ENCODE assay signal across 25 mouse cellular contexts in the genomic region with DNA sequence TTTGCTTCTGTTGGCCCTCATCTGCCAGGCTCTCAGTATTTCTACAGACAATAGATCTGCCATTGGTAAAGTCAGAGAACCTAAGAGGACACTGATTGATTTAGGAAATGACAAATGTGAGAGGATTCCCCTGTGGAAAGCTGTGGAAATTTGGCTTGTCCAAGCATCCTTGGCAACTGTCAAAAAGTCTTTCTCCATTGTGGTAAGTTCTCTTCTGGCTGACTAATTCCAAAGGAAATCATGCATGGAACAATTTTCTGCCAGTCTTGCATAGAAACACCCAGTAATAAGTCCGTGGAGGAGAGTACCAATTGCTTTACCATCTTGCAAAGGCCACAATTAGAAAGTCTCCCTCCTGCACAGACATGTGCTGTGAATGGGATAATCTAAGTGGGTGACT.
DNase-seq lines count a peak whose midpoint lies in the region; ATAC-seq and TF ChIP-seq lines count a peak whose summit lies in the region.
"Had no signal": no experiment of that assay in that cellular context is flagged by ENCODE, and none has a peak within 500 bp of the region (broad histone marks: within the 10 kb centered on the region; RNA-seq: fewer than 3 reads in every experiment).

No protein-coding gene starts in this region.

- no peak overlapping the region for H3K9ac ChIP-seq in forebrain, embryonic 14.5 days (ENCODE audit: low read length)
- no peak overlapping the region for H3K9ac ChIP-seq in forebrain, embryonic 11.5 days (ENCODE audit: low read length)
- H3K9ac ChIP-seq in hindbrain, embryonic 14.5 days = no peak overlapping the region
- no peak overlapping the region for H3K9ac ChIP-seq in midbrain, postnatal 0 days (replicated peaks; ENCODE audit: low read length, poor library complexity, severe bottlenecking)
- H3K9ac ChIP-seq in midbrain, embryonic 11.5 days (ENCODE audit: low read length) = no peak overlapping the region
- H3K9ac ChIP-seq in stomach, postnatal 0 days (ENCODE audit: low read length) = no peak overlapping the region
- H3K9ac ChIP-seq: embryonic facial prominence, embryonic 12.5 days; limb, embryonic 13.5 days; lung, embryonic 15.5 days had no signal

- TF ChIP-seq EP300 in stomach, postnatal 0 days (optimal IDR thresholded peaks at IDR 0.05) = no peak

- TF ChIP-seq CTCF in midbrain, postnatal 0 days (IDR thresholded peaks at IDR 0.05) = no peak
- TF ChIP-seq CTCF in stomach, postnatal 0 days (IDR thresholded peaks at IDR 0.05; ENCODE audit: low read depth) = no peak

- DNase-seq in forebrain, embryonic 14.5 days (ENCODE audit: low spot score) = peak; percentile 39
- DNase-seq in forebrain, embryonic 11.5 days (ENCODE audit: low spot score) = no peak
- no peak for DNase-seq in hindbrain, embryonic 14.5 days (ENCODE audit: low spot score)
- no peak for DNase-seq in hindbrain, embryonic 10.5 days (ENCODE audit: low spot score)
- peak; percentile 51 for DNase-seq in midbrain, postnatal 0 days (ENCODE audit: low spot score)
- DNase-seq in midbrain, embryonic 11.5 days (ENCODE audit: low spot score, missing footprints) = no peak
- DNase-seq in stomach, postnatal 0 days (ENCODE audit: low spot score) = no peak
- DNase-seq: adrenal gland, postnatal 25 days; cerebellum, adult 8-10 months; cerebellum, postnatal 36 days; embryo, embryonic 11 days; heart, postnatal 14 days; kidney, adult 8-10 months; kidney, postnatal 4 days; layer of hippocampus, postnatal 36 days; thymus, postnatal 4 days had no signal

- H3K9me3 ChIP-seq in forebrain, embryonic 14.5 days (replicated peaks; ENCODE audit: control insufficient read depth, low read length) = no peaks in the 10 kb centered on the region
- no peaks in the 10 kb centered on the region for H3K9me3 ChIP-seq in forebrain, embryonic 11.5 days (ENCODE audit: control insufficient read depth, low read length)
- no peaks in the 10 kb centered on the region for H3K9me3 ChIP-seq in hindbrain, embryonic 14.5 days (ENCODE audit: control insufficient read depth, low read length)
- no peaks in the 10 kb centered on the region for H3K9me3 ChIP-seq in hindbrain, embryonic 10.5 days
- no peaks in the 10 kb centered on the region for H3K9me3 ChIP-seq in midbrain, postnatal 0 days (ENCODE audit: low read length)
- H3K9me3 ChIP-seq in midbrain, embryonic 11.5 days (ENCODE audit: control insufficient read depth, low read length) = no peaks in the 10 kb centered on the region
- no peaks in the 10 kb centered on the region for H3K9me3 ChIP-seq in stomach, postnatal 0 days (ENCODE audit: control insufficient read depth, low read length)
- H3K9me3 ChIP-seq: embryonic facial prominence, embryonic 12.5 days; limb, embryonic 13.5 days; lung, embryonic 15.5 days; midbrain, embryonic 10.5 days had no signal

- H3K4me3 ChIP-seq in forebrain, embryonic 14.5 days (ENCODE audit: low read depth, low read length) = no peak overlapping the region
- no peak overlapping the region for H3K4me3 ChIP-seq in forebrain, embryonic 11.5 days (ENCODE audit: low read depth, low read length)
- no peak overlapping the region for H3K4me3 ChIP-seq in hindbrain, embryonic 14.5 days (replicated peaks; ENCODE audit: low read length)
- no peak overlapping the region for H3K4me3 ChIP-seq in hindbrain, embryonic 10.5 days
- H3K4me3 ChIP-seq in midbrain, postnatal 0 days (ENCODE audit: low read depth, low read length) = no peak overlapping the region
- H3K4me3 ChIP-seq in midbrain, embryonic 11.5 days (ENCODE audit: low read depth, low read length) = no peak overlapping the region
- H3K4me3 ChIP-seq in stomach, postnatal 0 days (ENCODE audit: low read depth, low read length) = no peak overlapping the region
- H3K4me3 ChIP-seq: embryonic facial prominence, embryonic 12.5 days; limb, embryonic 13.5 days; lung, embryonic 15.5 days; midbrain, embryonic 10.5 days had no signal

- no peaks in the 10 kb centered on the region for H3K36me3 ChIP-seq in forebrain, embryonic 14.5 days (ENCODE audit: control insufficient read depth, insufficient read depth, low read length)
- no peaks in the 10 kb centered on the region for H3K36me3 ChIP-seq in forebrain, embryonic 11.5 days (ENCODE audit: control insufficient read depth, insufficient read depth, low read length)
- no peaks in the 10 kb centered on the region for H3K36me3 ChIP-seq in hindbrain, embryonic 14.5 days (replicated peaks; ENCODE audit: control insufficient read depth, insufficient read depth)
- H3K36me3 ChIP-seq in hindbrain, embryonic 10.5 days = no peaks in the 10 kb centered on the region
- H3K36me3 ChIP-seq in midbrain, postnatal 0 days (ENCODE audit: insufficient read depth, low read length) = no peaks in the 10 kb centered on the region
- H3K36me3 ChIP-seq in midbrain, embryonic 11.5 days (ENCODE audit: control insufficient read depth, insufficient read depth, low read length) = no peaks in the 10 kb centered on the region
- H3K36me3 ChIP-seq in stomach, postnatal 0 days (ENCODE audit: control insufficient read depth, insufficient read depth, low read length) = no peaks in the 10 kb centered on the region
- H3K36me3 ChIP-seq: embryonic facial prominence, embryonic 12.5 days; G1E; limb, embryonic 13.5 days; lung, embryonic 15.5 days; midbrain, embryonic 10.5 days had no signal

- 16% methylated on average over 1 of the region's 1 CpGs for WGBS in forebrain, embryonic 14.5 days
- 60% methylated on average over 1 of the region's 1 CpGs for WGBS in forebrain, embryonic 11.5 days
- 31% methylated on average over 1 of the region's 1 CpGs for WGBS in hindbrain, embryonic 14.5 days
- WGBS in hindbrain, embryonic 10.5 days = 56% methylated on average over 1 of the region's 1 CpGs
- 67% methylated on average over 1 of the region's 1 CpGs for WGBS in midbrain, postnatal 0 days
- WGBS in midbrain, embryonic 11.5 days = 79% methylated on average over 1 of the region's 1 CpGs
- 50% methylated on average over 1 of the region's 1 CpGs for WGBS in stomach, postnatal 0 days

- no peaks in the 10 kb centered on the region; the same call in 1 of the 2 replicates for H3K4me1 ChIP-seq in forebrain, embryonic 14.5 days (ENCODE audit: control insufficient read depth, insufficient read depth, low read length)
- no peaks in the 10 kb centered on the region for H3K4me1 ChIP-seq in forebrain, embryonic 11.5 days (replicated peaks; ENCODE audit: control insufficient read depth, insufficient read depth, low read length)
- H3K4me1 ChIP-seq in hindbrain, embryonic 14.5 days (replicated peaks; ENCODE audit: control insufficient read depth, insufficient read depth, low read length) = peaks cover 5% of the 10 kb centered on the region; the same call in 1 of the 2 replicates
- no peaks in the 10 kb centered on the region for H3K4me1 ChIP-seq in hindbrain, embryonic 10.5 days (replicated peaks)
- H3K4me1 ChIP-seq in midbrain, postnatal 0 days (ENCODE audit: insufficient read depth, low read length) = no peaks in the 10 kb centered on the region
- no peaks in the 10 kb centered on the region for H3K4me1 ChIP-seq in midbrain, embryonic 11.5 days (ENCODE audit: control insufficient read depth, insufficient read depth, low read length)
- no peaks in the 10 kb centered on the region for H3K4me1 ChIP-seq in stomach, postnatal 0 days (replicated peaks; ENCODE audit: control insufficient read depth, insufficient read depth)
- H3K4me1 ChIP-seq: embryonic facial prominence, embryonic 12.5 days; limb, embryonic 13.5 days; lung, embryonic 15.5 days; midbrain, embryonic 10.5 days had no signal

- no peaks in the 10 kb centered on the region for H3K27me3 ChIP-seq in forebrain, embryonic 14.5 days (replicated peaks; ENCODE audit: control insufficient read depth, insufficient read depth, low read length)
- H3K27me3 ChIP-seq in forebrain, embryonic 11.5 days (ENCODE audit: control insufficient read depth, insufficient read depth, low read length) = no peaks in the 10 kb centered on the region
- H3K27me3 ChIP-seq in hindbrain, embryonic 14.5 days (ENCODE audit: control insufficient read depth, insufficient read depth, low read length) = no peaks in the 10 kb centered on the region
- H3K27me3 ChIP-seq in hindbrain, embryonic 10.5 days (ENCODE audit: insufficient read depth, poor library complexity, severe bottlenecking) = no peaks in the 10 kb centered on the region
- no peaks in the 10 kb centered on the region for H3K27me3 ChIP-seq in midbrain, postnatal 0 days (ENCODE audit: insufficient read depth, low read length)
- no peaks in the 10 kb centered on the region for H3K27me3 ChIP-seq in midbrain, embryonic 11.5 days (ENCODE audit: control insufficient read depth, insufficient read depth, low read length)
- H3K27me3 ChIP-seq in stomach, postnatal 0 days (ENCODE audit: control insufficient read depth, insufficient read depth, low read length) = no peaks in the 10 kb centered on the region
- H3K27me3 ChIP-seq: embryonic facial prominence, embryonic 12.5 days; limb, embryonic 13.5 days; lung, embryonic 15.5 days; Patski had no signal

- H3K4me2 ChIP-seq in forebrain, embryonic 14.5 days (ENCODE audit: low read length) = no peak overlapping the region
- no peak overlapping the region for H3K4me2 ChIP-seq in forebrain, embryonic 11.5 days (ENCODE audit: low read depth, low read length, severe bottlenecking)
- no peak overlapping the region for H3K4me2 ChIP-seq in hindbrain, embryonic 14.5 days (replicated peaks)
- no peak overlapping the region for H3K4me2 ChIP-seq in midbrain, postnatal 0 days (ENCODE audit: low read depth, low read length, poor library complexity, severe bottlenecking)
- no peak overlapping the region for H3K4me2 ChIP-seq in midbrain, embryonic 11.5 days
- no peak overlapping the region for H3K4me2 ChIP-seq in stomach, postnatal 0 days (replicated peaks; ENCODE audit: low read depth)
- H3K4me2 ChIP-seq: embryonic facial prominence, embryonic 12.5 days; limb, embryonic 13.5 days; liver, embryonic 11.5 days; lung, embryonic 15.5 days had no signal

- H3K27ac ChIP-seq in forebrain, embryonic 14.5 days (ENCODE audit: low read depth, low read length) = no peak overlapping the region
- no peak overlapping the region for H3K27ac ChIP-seq in forebrain, embryonic 11.5 days (ENCODE audit: low read depth, low read length)
- no peak overlapping the region for H3K27ac ChIP-seq in hindbrain, embryonic 14.5 days
- no peak overlapping the region for H3K27ac ChIP-seq in hindbrain, embryonic 10.5 days
- no peak overlapping the region for H3K27ac ChIP-seq in midbrain, postnatal 0 days (ENCODE audit: low read depth, low read length)
- H3K27ac ChIP-seq in midbrain, embryonic 11.5 days (ENCODE audit: low read depth, low read length) = no peak overlapping the region
- no peak overlapping the region for H3K27ac ChIP-seq in stomach, postnatal 0 days (replicated peaks)
- H3K27ac ChIP-seq: embryonic facial prominence, embryonic 12.5 days; kidney, postnatal 0 days; limb, embryonic 13.5 days; lung, embryonic 15.5 days; midbrain, embryonic 10.5 days had no signal

- peak; percentile 9; the same call in 1 of the 2 replicates for ATAC-seq in forebrain, embryonic 14.5 days
- no peak for ATAC-seq in forebrain, embryonic 11.5 days (replicated peaks; ENCODE audit: low FRiP score)
- peak; percentile 43; the same call in 1 of the 2 replicates for ATAC-seq in hindbrain, embryonic 14.5 days (ENCODE audit: low FRiP score)
- ATAC-seq in midbrain, postnatal 0 days (ENCODE audit: low FRiP score) = no peak
- no peak for ATAC-seq in midbrain, embryonic 11.5 days (ENCODE audit: low FRiP score)
- ATAC-seq in stomach, postnatal 0 days (ENCODE audit: low FRiP score, low TSS enrichment) = no peak
- ATAC-seq: intestine, embryonic 16.5 days; Patski had no signal

Comparison
In these comparisons a context has a peak if more than half of its experiments do, and no peak if none do; other contexts are left out.
1. ATAC-seq: peak in forebrain, embryonic 14.5 days (single experiment) and hindbrain, embryonic 14.5 days (single experiment); none in forebrain, embryonic 11.5 days (single experiment), midbrain, postnatal 0 days (single experiment), midbrain, embryonic 11.5 days (single experiment) and stomach, postnatal 0 days (single experiment).
2. DNase-seq: peak in forebrain, embryonic 14.5 days (single experiment) and midbrain, postnatal 0 days (single experiment); none in forebrain, embryonic 11.5 days (single experiment), hindbrain, embryonic 14.5 days (single experiment), hindbrain, embryonic 10.5 days (single experiment), midbrain, embryonic 11.5 days (single experiment) and stomach, postnatal 0 days (single experiment).